Mouse (Mus musculus) midbrain, embryonic 11.5 days (tissue): ENCODE measurements around the gene Odf2. TPM values are rescaled to one million over a fixed set of nuclear protein-coding genes. Genes with fewer than 3 reads are reported as not detected.

ENCODE experiments used
- ATAC-seq: fragments of 200-750 bp; cut with Nextera tagmentation; 2 replicates; pipeline ENCODE4 v1.8.0; 2017; ENCODE audit warnings: moderate TSS enrichment, moderate library complexity; ENCODE audit not compliant: low FRiP score
- DNase-seq: peaks from one replicate; pipeline ENCODE4 v3.0.0; 2015; ENCODE audit warnings: low spot score; ENCODE audit errors: missing footprints
- H3K27ac ChIP-seq: fragments of 300-500 bp; sonication (generic); 2 replicates; pipeline ENCODE4 v1.5.1; 2014; ENCODE audit warnings: low read depth, low read length
- H3K27me3 ChIP-seq: fragments of 300-500 bp; sonication (generic); 2 replicates; pipeline ENCODE4 v1.6.1; 2014; ENCODE audit warnings: mild to moderate bottlenecking, low read length, moderate library complexity, mixed read lengths; ENCODE audit not compliant: control insufficient read depth, insufficient read depth
- H3K36me3 ChIP-seq: fragments of 300-500 bp; sonication (generic); 2 replicates; pipeline ENCODE4 v1.6.1; 2014; ENCODE audit warnings: mild to moderate bottlenecking, low read length, moderate library complexity, mixed read lengths; ENCODE audit not compliant: control insufficient read depth, insufficient read depth
- H3K4me1 ChIP-seq: fragments of 300-500 bp; sonication (generic); 2 replicates; pipeline ENCODE4 v1.6.1; 2014; ENCODE audit warnings: low read length; ENCODE audit not compliant: control insufficient read depth, insufficient read depth
- H3K4me2 ChIP-seq: fragments of 300-500 bp; sonication (generic); 2 replicates; pipeline ENCODE4 v1.6.1; 2014; ENCODE audit warnings: mild to moderate bottlenecking, moderate library complexity
- H3K4me3 ChIP-seq: fragments of 300-500 bp; sonication (generic); 2 replicates; pipeline ENCODE4 v1.5.1; 2014; ENCODE audit warnings: low read depth, low read length
- H3K9ac ChIP-seq: fragments of 300-500 bp; sonication (generic); 2 replicates; pipeline ENCODE4 v1.6.1; 2014; ENCODE audit warnings: low read length
- H3K9me3 ChIP-seq: fragments of 300-500 bp; sonication (generic); 2 replicates; pipeline ENCODE4 v1.6.1; 2016; ENCODE audit warnings: low read length; ENCODE audit not compliant: control insufficient read depth
- WGBS: fragments of 180-500 bp; shearing (Covaris S2); extraction: QIAGEN DNeasy Blood & Tissue Kit; methylation state at CpG from one replicate; pipeline ENCODE4 v1.1.7; 2014; 5-methylcytosine and 5-hydroxymethylcytosine counted together
- polyA plus RNA-seq: library from polyadenylated mRNA; unstranded; fragments of >200 nt; fragmentation: Nextera tagmentation; extraction: Ambion mirVana; gene quantifications from 2 replicates; pipeline ENCODE4 v1.2.1, GENCODE M21; 2014

Gene Odf2
- polyA plus RNA-seq, 1 experiment from 2014 or later = 79.4 TPM

DNA sequence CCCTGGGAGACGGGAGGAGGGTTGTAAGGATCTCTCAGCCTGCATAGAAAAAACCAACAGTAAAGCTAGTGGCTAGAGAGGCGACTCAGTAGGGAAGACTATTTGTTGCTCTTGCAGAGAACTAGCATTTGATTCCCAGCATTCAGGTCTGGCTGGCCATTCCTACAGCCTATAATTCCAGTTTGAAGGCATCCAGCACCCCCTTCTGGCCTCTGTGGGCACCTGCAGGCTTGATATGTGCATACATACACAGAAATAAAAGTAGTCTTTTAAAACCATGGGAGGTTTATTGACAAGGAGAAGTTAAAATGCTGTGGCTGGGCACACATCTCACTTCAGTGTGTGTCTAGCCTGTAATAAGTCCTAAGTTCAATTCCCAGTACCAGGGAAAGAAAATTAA is 21.0 kb downstream of the Odf2 start:
- DNase-seq (no peak), ATAC-seq (no peak)
- no peaks in the 10 kb centered on the region for H3K27me3 ChIP-seq
- no peak overlapping the region for H3K9ac ChIP-seq
- no peak overlapping the region for H3K4me3 ChIP-seq
- H3K9me3 ChIP-seq = no peaks in the 10 kb centered on the region
- 91% methylated on average over 2 of the region's 2 CpGs for WGBS
- no peak overlapping the region for H3K4me2 ChIP-seq
- no peak overlapping the region for H3K27ac ChIP-seq
- peaks cover 31% of the 10 kb centered on the region for H3K36me3 ChIP-seq
- no peaks in the 10 kb centered on the region for H3K4me1 ChIP-seq

DNA sequence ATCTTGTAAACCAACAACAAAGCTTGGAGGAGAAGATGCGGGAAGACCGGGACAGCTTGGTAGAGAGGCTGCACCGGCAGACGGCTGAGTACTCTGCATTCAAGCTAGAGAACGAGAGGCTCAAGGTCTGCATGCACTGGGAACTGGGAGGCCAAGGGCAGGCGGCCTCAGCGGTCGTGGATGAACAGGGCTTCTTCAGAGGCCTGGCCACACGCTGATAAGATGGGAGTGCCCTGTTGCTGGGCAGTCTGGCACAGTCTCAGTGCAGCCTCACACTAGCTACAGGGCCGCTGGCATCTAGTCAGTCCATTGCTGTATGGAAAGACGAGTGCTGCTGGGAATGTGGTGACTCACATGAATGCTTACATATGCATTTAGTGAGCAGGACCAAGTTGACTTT is 28.6 kb downstream of the Odf2 start:
- Histone ChIP-seq H3K9me3 (no peaks in the 10 kb centered on the region), H3K27ac (no peak overlapping the region), H3K9ac (no peak overlapping the region), H3K36me3 (peaks cover 45% of the 10 kb centered on the region), H3K4me3 (no peak overlapping the region), H3K27me3 (no peaks in the 10 kb centered on the region), H3K4me1 (no peaks in the 10 kb centered on the region), H3K4me2 (no peak overlapping the region)
- ATAC-seq (no peak), DNase-seq (no peak)
- WGBS = 95% methylated on average over 11 of the region's 11 CpGs

DNA sequence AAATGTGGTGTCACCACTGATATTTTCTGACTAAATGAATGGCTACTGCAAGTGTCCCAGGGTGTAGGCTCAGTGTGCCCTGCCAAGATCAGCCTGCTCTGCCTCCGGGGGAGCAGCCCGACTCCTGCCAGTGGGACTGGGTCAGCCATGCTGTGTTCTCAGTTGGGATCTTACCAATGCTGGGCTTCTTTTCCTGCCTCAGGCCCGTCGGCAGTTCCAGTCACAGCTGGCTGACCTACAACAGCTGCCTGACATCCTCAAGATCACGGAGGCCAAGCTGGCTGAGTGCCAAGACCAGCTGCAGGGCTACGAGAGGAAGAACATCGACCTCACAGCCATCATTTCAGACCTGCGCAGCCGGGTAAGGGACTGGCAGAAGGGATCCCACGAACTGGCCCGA is 33.0 kb downstream of the Odf2 start:
- no peak overlapping the region for H3K27ac ChIP-seq
- no peaks in the 10 kb centered on the region for H3K27me3 ChIP-seq
- H3K4me2 ChIP-seq = no peak overlapping the region
- no peaks in the 10 kb centered on the region for H3K9me3 ChIP-seq
- ATAC-seq (no peak), DNase-seq (no peak)
- WGBS = 85% methylated on average over 11 of the region's 11 CpGs
- no peak overlapping the region for H3K9ac ChIP-seq
- no peaks in the 10 kb centered on the region for H3K4me1 ChIP-seq
- H3K36me3 ChIP-seq = peaks cover 45% of the 10 kb centered on the region
- H3K4me3 ChIP-seq = no peak overlapping the region

DNA sequence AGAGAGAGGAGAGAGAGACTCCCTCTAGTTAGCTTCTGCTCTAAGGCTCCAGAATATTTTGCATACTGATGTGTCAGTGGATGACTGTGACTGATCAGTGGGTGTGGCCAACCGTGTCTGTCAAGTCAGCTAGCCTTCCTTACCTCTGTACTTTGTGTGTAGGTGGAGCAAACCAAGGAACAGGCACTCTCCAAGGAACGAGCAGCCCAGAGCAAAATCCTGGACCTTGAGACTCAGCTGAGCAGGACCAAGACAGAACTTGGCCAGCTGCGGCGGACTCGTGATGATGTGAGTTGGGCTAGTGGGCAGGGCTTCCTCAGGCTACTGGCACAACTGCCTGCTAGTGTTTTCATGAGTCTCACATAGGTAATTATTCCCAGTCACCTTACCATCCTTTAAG is 37.5 kb downstream of the Odf2 start:
- ATAC-seq = no peak
- peaks cover 36% of the 10 kb centered on the region for H3K36me3 ChIP-seq
- no peak overlapping the region for H3K4me3 ChIP-seq
- H3K27me3 ChIP-seq = no peaks in the 10 kb centered on the region
- no peak overlapping the region for H3K27ac ChIP-seq
- no peaks in the 10 kb centered on the region for H3K9me3 ChIP-seq
- H3K9ac ChIP-seq = no peak overlapping the region
- no peaks in the 10 kb centered on the region for H3K4me1 ChIP-seq
- DNase-seq = no peak
- WGBS = 95% methylated on average over 5 of the region's 5 CpGs
- H3K4me2 ChIP-seq = no peak overlapping the region

DNA sequence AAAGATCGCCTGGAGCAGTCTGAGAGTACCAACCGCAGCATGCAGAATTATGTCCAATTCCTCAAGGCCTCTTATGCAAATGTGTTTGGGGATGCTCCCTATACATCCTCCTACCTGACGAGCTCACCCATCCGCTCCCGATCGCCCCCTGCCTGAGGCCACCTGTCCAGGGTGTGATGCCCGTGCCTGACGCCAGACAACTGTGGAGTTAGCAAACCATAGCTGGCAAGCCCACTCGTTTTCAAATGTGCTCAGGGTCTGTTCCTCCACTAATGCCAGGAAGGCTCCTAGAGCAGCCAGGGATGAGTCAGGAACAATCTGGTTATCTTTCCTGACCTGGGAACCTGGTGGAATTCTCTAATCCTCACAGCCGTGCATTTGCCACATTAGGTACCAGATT is 41.5 kb downstream of the Odf2 start:
- Histone ChIP-seq H3K4me2 (no peak overlapping the region), H3K27me3 (no peaks in the 10 kb centered on the region), H3K27ac (no peak overlapping the region), H3K9me3 (no peaks in the 10 kb centered on the region), H3K4me1 (no peaks in the 10 kb centered on the region), H3K4me3 (no peak overlapping the region), H3K9ac (no peak overlapping the region), H3K36me3 (peaks cover 11% of the 10 kb centered on the region; the same call in 1 of the 2 replicates)
- ATAC-seq (no peak), DNase-seq (no peak)
- 92% methylated on average over 10 of the region's 10 CpGs for WGBS

DNA sequence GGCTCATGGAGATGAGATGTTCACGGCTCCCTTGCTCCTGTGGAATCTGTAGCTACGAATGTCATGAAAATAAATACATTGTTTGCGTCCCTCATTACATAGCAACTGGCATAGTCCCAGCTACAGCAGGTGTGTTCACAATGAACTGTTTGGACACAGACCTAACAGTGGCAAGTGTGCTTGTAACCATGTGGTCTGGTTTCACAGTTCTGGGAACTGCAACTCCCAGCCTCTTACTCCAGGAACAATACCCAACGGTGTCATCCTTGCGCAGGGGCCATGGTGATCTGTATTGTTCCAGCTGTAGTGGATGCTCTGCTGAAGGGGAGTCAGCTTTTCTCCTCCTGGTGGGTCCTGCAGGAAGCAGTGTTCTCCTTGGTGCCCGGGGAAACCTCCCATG is 42.2 kb downstream of the Odf2 start:
- WGBS = 93% methylated on average over 6 of the region's 6 CpGs
- peaks cover 9% of the 10 kb centered on the region; the same call in 1 of the 2 replicates for H3K36me3 ChIP-seq

DNA sequence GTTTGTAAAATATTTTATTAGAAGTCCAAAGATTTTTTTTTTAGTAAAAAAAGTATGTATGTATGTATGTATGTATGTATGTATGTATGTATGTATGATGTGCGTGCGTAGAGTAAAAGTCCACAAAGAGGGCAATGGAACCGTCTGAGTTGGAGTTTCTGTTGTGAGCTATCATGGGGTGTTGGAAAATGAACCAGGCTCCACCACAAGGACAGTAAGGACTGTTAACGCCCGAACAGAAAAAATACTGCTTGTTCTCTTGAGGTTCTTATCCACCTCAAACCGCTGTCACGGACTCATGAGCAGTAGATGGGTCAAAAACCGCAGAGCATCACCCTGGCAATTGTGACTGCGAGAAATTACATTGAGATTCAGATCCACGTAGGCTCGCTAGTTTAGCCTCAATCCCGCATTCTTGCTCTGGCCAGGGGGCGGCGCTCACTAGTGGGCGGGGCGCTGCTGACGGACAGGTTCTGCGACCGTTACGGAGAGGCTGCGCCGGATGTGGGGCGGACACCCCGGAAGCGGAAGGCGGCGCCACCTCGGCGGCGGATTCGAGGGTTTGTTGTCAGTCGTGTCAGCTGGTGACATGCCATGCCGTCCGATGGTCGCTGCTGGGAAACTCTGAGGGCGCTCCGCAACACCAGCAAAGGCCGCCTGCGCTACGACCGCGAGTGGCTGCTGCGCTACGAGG is 46.0 kb downstream of the Odf2 start, which contains the start of gene Gle1:
Gene Gle1, plus strand, starts transcription at position 521 of the 694 bp plus-strand sequence.
- Histone ChIP-seq H3K4me2 (peak within 1 kb of the TSS; percentile 57), H3K27ac (peak within 1 kb of the TSS; percentile 45; the same call in 1 of the 2 replicates), H3K9ac (peak within 1 kb of the TSS; percentile 68), H3K9me3 (no peaks in the 10 kb centered on the region), H3K36me3 (peaks cover 14% of the 10 kb centered on the region), H3K4me1 (peaks cover 4% of the 10 kb centered on the region; the same call in 1 of the 2 replicates), H3K27me3 (no peaks in the 10 kb centered on the region), H3K4me3 (peak within 1 kb of the TSS; percentile 65)
- DNase-seq (peak; percentile 100), ATAC-seq (peak; percentile 96)
- WGBS = 4% methylated on average over 44 of the region's 44 CpGs

More for the DNA sequence above, 42.2 kb downstream of the Odf2 start:
- peaks cover 4% of the 10 kb centered on the region; the same call in 1 of the 2 replicates for H3K4me1 ChIP-seq
- DNase-seq = no peak
- no peak overlapping the region for H3K4me3 ChIP-seq
- no peak overlapping the region for H3K9ac ChIP-seq
- no peak overlapping the region for H3K4me2 ChIP-seq
- H3K27ac ChIP-seq = no peak overlapping the region
- no peak for ATAC-seq
- no peaks in the 10 kb centered on the region for H3K27me3 ChIP-seq
- no peaks in the 10 kb centered on the region for H3K9me3 ChIP-seq

DNA sequence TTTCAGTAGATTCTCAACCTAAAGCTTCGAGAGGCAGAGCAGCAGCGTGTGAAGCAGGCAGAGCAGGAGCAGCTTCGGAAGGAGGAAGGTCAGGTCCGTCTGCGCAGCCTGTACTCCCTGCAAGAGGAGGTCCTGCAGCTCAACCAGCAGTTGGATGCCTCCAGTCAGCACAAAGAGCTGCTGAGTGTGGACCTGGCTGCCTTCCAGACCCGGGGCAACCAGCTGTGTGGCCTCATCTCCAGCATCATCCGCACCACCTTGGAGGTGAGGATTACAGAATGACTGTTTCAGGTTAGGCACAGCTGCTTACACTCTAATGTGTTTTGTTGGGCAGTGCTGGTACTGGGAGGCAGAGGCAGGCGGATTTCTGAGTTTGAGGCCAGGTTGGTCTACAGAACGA is 51.1 kb downstream of the Odf2 start:
- Histone ChIP-seq H3K27me3 (no peaks in the 10 kb centered on the region), H3K36me3 (peaks cover 20% of the 10 kb centered on the region), H3K9me3 (no peaks in the 10 kb centered on the region), H3K9ac (no peak overlapping the region), H3K4me3 (no peak overlapping the region), H3K4me2 (no peak overlapping the region), H3K27ac (no peak overlapping the region), H3K4me1 (peaks cover 4% of the 10 kb centered on the region; the same call in 1 of the 2 replicates)
- ATAC-seq (no peak), DNase-seq (no peak)
- 90% methylated on average over 9 of the region's 9 CpGs for WGBS

DNA sequence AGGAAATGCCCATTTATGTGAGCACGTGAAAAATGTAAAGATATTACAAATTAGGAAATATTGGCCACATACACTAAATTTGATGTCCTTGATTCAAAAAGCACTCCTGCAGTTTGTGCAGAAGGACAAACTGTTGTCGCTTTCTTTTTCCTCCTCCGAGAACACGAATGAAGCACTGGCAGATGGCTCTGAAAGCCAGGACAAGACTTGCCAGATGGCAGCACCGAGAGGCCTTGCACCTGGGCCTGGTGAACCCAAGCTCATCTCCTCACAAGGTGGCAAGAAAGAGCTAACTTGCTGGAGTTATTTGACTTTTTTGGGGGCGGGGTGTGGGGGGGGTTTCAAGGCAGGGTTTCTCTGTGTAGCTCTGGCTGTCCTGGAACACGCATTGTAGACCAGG is 51.8 kb downstream of the Odf2 start:
- 92% methylated on average over 7 of the region's 7 CpGs for WGBS
- Histone ChIP-seq H3K9ac (no peak overlapping the region), H3K27me3 (no peaks in the 10 kb centered on the region), H3K9me3 (no peaks in the 10 kb centered on the region), H3K36me3 (peaks cover 23% of the 10 kb centered on the region), H3K4me3 (no peak overlapping the region), H3K4me1 (peaks cover 4% of the 10 kb centered on the region; the same call in 1 of the 2 replicates), H3K27ac (no peak overlapping the region), H3K4me2 (no peak overlapping the region)
- DNase-seq (no peak), ATAC-seq (no peak)
